Mouse (Mus musculus) hindbrain, embryonic 11.5 days (tissue): ENCODE data around the gene Myo1b. TPM values are rescaled to one million over a fixed set of nuclear protein-coding genes. Genes with fewer than 3 reads are reported as not detected.

Experiments
- ATAC-seq: fragments of 200-750 bp; cut with Nextera tagmentation; 2 replicates; pipeline ENCODE4 v1.8.0; 2017; ENCODE audit warnings: mild to moderate bottlenecking, moderate TSS enrichment, moderate library complexity; ENCODE audit not compliant: low FRiP score
- DNase-seq: peaks from one replicate; pipeline ENCODE4 v3.0.0-alpha.2; 2015; ENCODE audit warnings: low spot score
- H3K27ac ChIP-seq: fragments of 300-500 bp; sonication (generic); 2 replicates; pipeline ENCODE4 v1.5.1; 2014; ENCODE audit warnings: mild to moderate bottlenecking, low read depth, low read length
- H3K27me3 ChIP-seq: fragments of 300-500 bp; sonication (generic); 2 replicates; pipeline ENCODE4 v1.6.1; 2014; ENCODE audit warnings: mild to moderate bottlenecking, low read length, moderate library complexity, mixed read lengths; ENCODE audit not compliant: control insufficient read depth, insufficient read depth
- H3K36me3 ChIP-seq: fragments of 300-500 bp; sonication (generic); 2 replicates; pipeline ENCODE4 v1.6.1; 2014; ENCODE audit warnings: mild to moderate bottlenecking, low read length, moderate library complexity, mixed read lengths; ENCODE audit not compliant: control insufficient read depth, insufficient read depth
- H3K4me1 ChIP-seq: fragments of 300-500 bp; sonication (generic); replicated peaks from 2 replicates; pipeline ENCODE4 v1.6.1; 2014; ENCODE audit warnings: low read length, mixed read lengths; ENCODE audit not compliant: control insufficient read depth, insufficient read depth
- H3K4me2 ChIP-seq: fragments of 300-500 bp; sonication (generic); replicated peaks from 2 replicates; pipeline ENCODE4 v1.6.1; 2014; ENCODE audit warnings: mild to moderate bottlenecking, low read depth, low read length
- H3K4me3 ChIP-seq: fragments of 300-500 bp; sonication (generic); 2 replicates; pipeline ENCODE4 v1.5.1; 2014; ENCODE audit warnings: low read depth, low read length
- H3K9ac ChIP-seq: fragments of 300-500 bp; sonication (generic); 2 replicates; pipeline ENCODE4 v1.6.1; 2014; ENCODE audit warnings: low read depth, low read length
- H3K9me3 ChIP-seq: fragments of 300-500 bp; sonication (generic); 2 replicates; pipeline ENCODE4 v1.6.1; 2016; ENCODE audit warnings: low read length; ENCODE audit not compliant: control insufficient read depth
- WGBS: fragments of 180-500 bp; shearing (Covaris S2); extraction: QIAGEN DNeasy Blood & Tissue Kit; methylation state at CpG from one replicate; pipeline ENCODE4 v1.1.7; 2014; 5-methylcytosine and 5-hydroxymethylcytosine counted together
- polyA plus RNA-seq: library from polyadenylated mRNA; unstranded; fragments of >200 nt; fragmentation: Nextera tagmentation; extraction: Ambion mirVana; gene quantifications from 2 replicates; pipeline ENCODE4 v1.2.1, GENCODE M21; 2014

Myo1b gene
- polyA plus RNA-seq, 1 experiment from 2014 or later: 156 TPM

DNA sequence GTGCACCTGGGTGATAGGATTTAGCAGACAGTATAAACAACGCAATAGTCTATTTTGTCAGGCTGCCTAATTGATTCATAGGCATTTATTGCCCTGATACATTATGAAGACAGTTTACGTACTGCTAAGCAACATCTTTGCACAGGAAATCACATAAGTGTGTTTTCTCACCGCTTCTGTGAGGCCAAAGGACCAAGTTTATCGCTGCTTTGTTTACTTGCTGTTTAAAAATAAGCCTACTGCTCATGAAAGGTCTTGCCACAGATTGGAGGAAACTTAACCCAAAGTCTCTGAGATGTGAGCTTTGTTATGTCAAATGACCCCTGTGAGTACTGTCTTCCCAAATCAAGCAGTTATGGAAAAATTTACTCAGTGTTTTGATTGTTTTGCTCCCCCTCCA, 187.1 kb downstream of the Myo1b start:
- H3K9ac ChIP-seq: no peak overlapping the region
- no peak overlapping the region for H3K4me3 ChIP-seq
- 89% methylated on average over 4 of the region's 4 CpGs for WGBS
- no peaks in the 10 kb centered on the region for H3K36me3 ChIP-seq
- DNase-seq (no peak), ATAC-seq (no peak)
- no peaks in the 10 kb centered on the region for H3K9me3 ChIP-seq
- no peak overlapping the region for H3K4me2 ChIP-seq
- H3K27me3 ChIP-seq: no peaks in the 10 kb centered on the region
- no peaks in the 10 kb centered on the region for H3K4me1 ChIP-seq
- H3K27ac ChIP-seq: no peak overlapping the region

DNA sequence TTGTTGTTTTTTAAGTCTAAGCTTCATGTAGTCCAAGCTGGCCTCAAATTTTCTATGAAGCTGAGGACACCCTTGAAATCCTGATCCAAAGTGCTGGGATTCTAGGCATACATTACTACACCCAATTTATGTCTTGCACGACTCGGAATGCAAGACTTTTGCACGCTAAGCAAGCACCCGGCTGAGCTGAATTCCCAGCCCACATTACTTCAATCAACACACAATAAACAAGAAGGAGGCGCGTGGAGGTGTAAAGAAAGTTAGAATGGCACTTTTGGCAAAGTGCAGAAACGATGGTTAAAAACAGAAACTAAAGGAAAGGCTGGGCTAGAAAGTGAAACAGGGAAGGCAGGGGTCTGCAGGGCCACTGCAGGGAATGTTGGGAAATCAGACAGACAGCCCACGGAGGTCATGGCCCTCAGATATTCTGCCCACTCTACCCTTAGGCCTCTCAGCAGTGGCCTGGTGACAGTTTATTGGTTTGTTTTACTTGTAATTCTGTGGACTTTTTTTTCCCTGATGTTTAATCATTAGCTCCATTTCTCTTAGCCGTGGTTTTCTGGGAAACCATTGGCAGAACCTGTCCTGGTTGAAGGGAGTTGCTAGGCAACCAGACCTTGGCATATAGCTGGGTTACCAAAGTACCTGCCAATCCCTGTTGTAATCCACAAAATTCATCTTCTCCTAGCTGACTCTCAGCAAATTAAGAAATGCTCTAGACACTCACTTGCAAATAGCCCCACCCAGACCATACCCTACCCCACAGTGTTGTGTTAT, 195.8 kb downstream of the Myo1b start:
- Histone ChIP-seq H3K4me1 (no peaks in the 10 kb centered on the region), H3K4me2 (no peak overlapping the region), H3K4me3 (no peak overlapping the region), H3K27me3 (no peaks in the 10 kb centered on the region), H3K9ac (no peak overlapping the region), H3K9me3 (no peaks in the 10 kb centered on the region), H3K36me3 (no peaks in the 10 kb centered on the region), H3K27ac (no peak overlapping the region)
- no peak for DNase-seq
- WGBS: 72% methylated on average over 9 of the region's 9 CpGs
- ATAC-seq: no peak

DNA sequence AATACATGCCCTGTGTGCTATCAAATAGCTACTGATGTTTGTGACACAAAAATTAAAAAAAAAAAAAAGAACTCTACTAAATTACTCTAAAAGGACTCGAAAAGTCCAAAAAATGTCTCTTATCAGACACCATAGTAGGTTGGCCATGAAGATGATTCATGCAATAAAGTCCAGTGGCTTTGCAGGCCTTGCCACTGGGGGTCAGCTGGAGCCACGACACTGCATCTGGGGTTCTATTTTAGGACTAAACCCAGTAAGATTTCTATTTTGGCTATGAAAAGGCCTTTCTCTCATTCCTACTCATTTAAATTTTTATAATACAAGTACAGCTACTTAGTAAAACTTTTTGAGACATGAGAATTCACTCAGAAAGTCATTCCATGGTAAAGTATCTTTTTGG, 205.0 kb downstream of the Myo1b start:
- Histone ChIP-seq H3K4me1 (no peaks in the 10 kb centered on the region), H3K36me3 (no peaks in the 10 kb centered on the region), H3K27ac (no peak overlapping the region), H3K4me3 (no peak overlapping the region), H3K4me2 (no peak overlapping the region), H3K9ac (no peak overlapping the region), H3K27me3 (no peaks in the 10 kb centered on the region), H3K9me3 (no peaks in the 10 kb centered on the region)
- no peak for DNase-seq
- WGBS: 81% methylated on average over 2 of the region's 2 CpGs
- no peak for ATAC-seq

DNA sequence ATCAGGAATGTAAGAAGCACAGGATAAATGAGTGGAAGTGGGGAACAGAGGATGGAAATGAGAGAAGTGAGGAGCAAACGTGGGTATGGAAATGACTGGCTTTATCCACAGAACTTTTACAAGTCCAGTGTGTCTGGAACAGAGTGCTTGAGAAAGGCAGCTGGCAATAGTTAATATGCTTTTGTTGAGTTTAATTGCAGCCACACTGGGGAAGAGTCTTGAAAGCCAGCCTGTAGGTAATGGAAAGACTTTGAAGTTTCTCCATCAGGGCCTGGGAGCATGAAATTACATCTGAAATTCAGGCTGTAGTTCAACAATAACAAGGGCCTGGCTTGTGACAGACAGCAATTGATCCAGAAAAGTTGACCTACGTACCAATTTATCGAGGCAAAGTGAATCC, 209.8 kb downstream of the Myo1b start:
- H3K4me2 ChIP-seq: no peak overlapping the region
- H3K4me3 ChIP-seq: no peak overlapping the region
- 81% methylated on average over 3 of the region's 3 CpGs for WGBS
- no peaks in the 10 kb centered on the region for H3K4me1 ChIP-seq
- no peak overlapping the region for H3K27ac ChIP-seq
- no peak overlapping the region for H3K9ac ChIP-seq
- no peaks in the 10 kb centered on the region for H3K9me3 ChIP-seq
- DNase-seq (no peak), ATAC-seq (no peak)
- H3K36me3 ChIP-seq: no peaks in the 10 kb centered on the region
- no peaks in the 10 kb centered on the region for H3K27me3 ChIP-seq

DNA sequence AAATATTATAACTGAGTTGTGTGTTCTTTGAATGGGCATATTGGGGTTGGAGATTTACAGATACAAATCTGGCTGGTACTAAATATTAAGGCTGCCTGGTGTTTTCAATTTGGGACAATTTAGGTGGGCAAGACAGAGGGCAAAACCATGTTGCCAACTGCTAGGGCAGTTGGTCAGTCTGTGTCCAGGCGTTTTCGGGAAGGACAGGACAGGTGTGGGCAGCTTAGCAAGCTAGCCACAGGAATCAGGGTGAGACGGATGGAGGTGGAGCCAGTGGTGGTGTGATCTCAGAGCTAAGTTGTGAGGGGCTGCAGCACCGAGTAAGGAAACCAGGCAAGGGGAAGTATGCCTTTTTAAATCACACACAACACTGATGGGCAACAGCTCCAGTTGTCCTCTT, 211.3 kb downstream of the Myo1b start:
- Histone ChIP-seq H3K9ac (no peak overlapping the region), H3K9me3 (no peaks in the 10 kb centered on the region), H3K4me3 (no peak overlapping the region), H3K27ac (no peak overlapping the region), H3K36me3 (no peaks in the 10 kb centered on the region), H3K4me1 (no peaks in the 10 kb centered on the region), H3K27me3 (no peaks in the 10 kb centered on the region), H3K4me2 (no peak overlapping the region)
- DNase-seq (no peak), ATAC-seq (no peak)
- WGBS: 90% methylated on average over 4 of the region's 4 CpGs

Other genes starting within 250 kb of the Myo1b start
- gene Stat4, start 71.1 kb upstream of the Myo1b start, polyA plus RNA-seq: 0.93 and 0.95 TPM in 2 replicates
- gene Stat1, start 203.4 kb upstream of the Myo1b start, polyA plus RNA-seq: 18.0 and 20.1 TPM in 2 replicates